Mouse (Mus musculus): ENCODE data around the gene Olfr281.
"Not testable (repeated sequence)": the region's sequence is repeated elsewhere in the genome, so short reads cannot be mapped to it uniquely, and the experiment has no call there.

Gene Olfr281

GRCm38 (mm10) chr15:98452288-98452687 lies at the start of gene Olfr281:
Gene Olfr281, plus strand, starts transcription at chr15:98452588.
- no peak for DNase-seq (ENCODE audit: low spot score in 2 of 2)

- DNase-seq (ENCODE audit: low spot score in 2 of 2) = peak; percentile 41 to 65
Measured at GRCm38 (mm10) chr15:98408406-98409060, 43.9 kb upstream of the Olfr281 start.

GRCm38 (mm10) chr15:98409635-98410034 lies 42.8 kb upstream of the Olfr281 start:
- DNase-seq (ENCODE audit: low spot score in 2 of 2) = no peak

- no peak for DNase-seq (ENCODE audit: low spot score in 2 of 2)
Measured at GRCm38 (mm10) chr15:98410249-98410648, 42.1 kb upstream of the Olfr281 start.

GRCm38 (mm10) chr15:98415996-98416395 lies 36.4 kb upstream of the Olfr281 start:
- no peak for DNase-seq (ENCODE audit: low spot score in 2 of 2)

GRCm38 (mm10) chr15:98416802-98417201 lies 35.6 kb upstream of the Olfr281 start:
- not testable (repeated sequence) for DNase-seq (ENCODE audit: low spot score in 2 of 2)

GRCm38 (mm10) chr15:98417285-98417684 lies 35.1 kb upstream of the Olfr281 start:
- not testable (repeated sequence) for DNase-seq (ENCODE audit: low spot score in 2 of 2)

- DNase-seq (ENCODE audit: low spot score in 2 of 2) = no peak
Measured at GRCm38 (mm10) chr15:98418096-98418495, 34.3 kb upstream of the Olfr281 start.

GRCm38 (mm10) chr15:98420897-98421296 lies 31.5 kb upstream of the Olfr281 start:
- DNase-seq (ENCODE audit: low spot score in 2 of 2) = no peak

- no peak for DNase-seq (ENCODE audit: low spot score in 2 of 2)
Measured at GRCm38 (mm10) chr15:98424326-98424725, 28.1 kb upstream of the Olfr281 start.

GRCm38 (mm10) chr15:98424753-98425152 lies 27.6 kb upstream of the Olfr281 start:
- no peak for DNase-seq (ENCODE audit: low spot score in 2 of 2)

- DNase-seq (ENCODE audit: low spot score in 2 of 2) = no peak
Measured at GRCm38 (mm10) chr15:98425188-98425587, 27.2 kb upstream of the Olfr281 start.

GRCm38 (mm10) chr15:98430925-98431324 lies 21.5 kb upstream of the Olfr281 start, which contains the start of gene Olfr282:
Gene Olfr282, plus strand, starts transcription at chr15:98431225.
- DNase-seq (ENCODE audit: low spot score in 2 of 2) = not testable (repeated sequence)

GRCm38 (mm10) chr15:98444561-98444960 lies 7.8 kb upstream of the Olfr281 start:
- no peak for DNase-seq (ENCODE audit: low spot score in 2 of 2)

GRCm38 (mm10) chr15:98448521-98448920 lies 3.9 kb upstream of the Olfr281 start:
- no peak for DNase-seq (ENCODE audit: low spot score in 2 of 2)

GRCm38 (mm10) chr15:98469596-98469995 lies 17.2 kb downstream of the Olfr281 start, which contains the start of gene OR5BS1P:
Gene OR5BS1P, plus strand, starts transcription at chr15:98469896.
- DNase-seq (ENCODE audit: low spot score in 2 of 2) = no peak

- no peak for DNase-seq (ENCODE audit: low spot score in 2 of 2)
Measured at GRCm38 (mm10) chr15:98471539-98471938, 19.2 kb downstream of the Olfr281 start.

GRCm38 (mm10) chr15:98474958-98475357 lies 22.6 kb downstream of the Olfr281 start:
- no peak for DNase-seq (ENCODE audit: low spot score in 2 of 2)

- peak in 1 of 2 experiments; percentile 47 for DNase-seq (ENCODE audit: low spot score in 2 of 2)
Measured at GRCm38 (mm10) chr15:98475382-98475781, 23.0 kb downstream of the Olfr281 start.

- DNase-seq (ENCODE audit: low spot score in 2 of 2) = no peak
Measured at GRCm38 (mm10) chr15:98476281-98476680, 23.9 kb downstream of the Olfr281 start.

GRCm38 (mm10) chr15:98479568-98480102 lies 27.2 kb downstream of the Olfr281 start:
- no peak for DNase-seq (ENCODE audit: low spot score in 2 of 2)

- DNase-seq (ENCODE audit: low spot score in 2 of 2) = no peak
Measured at GRCm38 (mm10) chr15:98482701-98483100, 30.3 kb downstream of the Olfr281 start, which contains the start of gene Lalba. Gene Lalba, minus strand, starts transcription at chr15:98482721.

Data from right cerebral cortex, postnatal 10 days (tissue).